Mouse (Mus musculus) Muller cell, postnatal 12 days (primary cell): ENCODE measurements around the gene Lyg1.
"Not testable (repeated sequence)": the region's sequence is repeated elsewhere in the genome, so short reads cannot be mapped to it uniquely, and the experiment has no call there.

Source experiments
- DNase-seq: peaks from one replicate; pipeline ENCODE4 v3.0.0-alpha.2; 2015; ENCODE audit errors: inconsistent ontology term

Gene Lyg1

DNA sequence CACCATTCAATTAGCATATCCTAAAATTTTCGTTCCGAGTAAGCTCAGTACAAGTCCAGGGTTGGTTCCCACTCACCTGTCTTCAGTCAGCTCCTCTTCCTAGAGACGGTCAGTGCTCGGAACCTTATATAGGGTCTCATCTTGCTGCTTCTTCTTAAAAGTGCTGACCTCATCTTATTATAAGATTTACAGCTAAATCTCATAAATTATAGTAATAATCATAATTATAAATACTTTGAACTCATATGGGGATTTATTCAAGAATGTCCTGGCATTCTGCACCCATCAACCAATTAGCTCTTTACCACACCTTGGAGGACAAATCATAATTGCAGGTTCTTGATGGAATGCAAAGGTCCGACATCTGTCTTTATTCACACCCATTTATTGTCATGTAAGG is at the start of gene Lyg1:
Gene Lyg1 (minus strand): TSS at position 101 of the 400 bp plus-strand sequence.
- no peak for DNase-seq

DNA sequence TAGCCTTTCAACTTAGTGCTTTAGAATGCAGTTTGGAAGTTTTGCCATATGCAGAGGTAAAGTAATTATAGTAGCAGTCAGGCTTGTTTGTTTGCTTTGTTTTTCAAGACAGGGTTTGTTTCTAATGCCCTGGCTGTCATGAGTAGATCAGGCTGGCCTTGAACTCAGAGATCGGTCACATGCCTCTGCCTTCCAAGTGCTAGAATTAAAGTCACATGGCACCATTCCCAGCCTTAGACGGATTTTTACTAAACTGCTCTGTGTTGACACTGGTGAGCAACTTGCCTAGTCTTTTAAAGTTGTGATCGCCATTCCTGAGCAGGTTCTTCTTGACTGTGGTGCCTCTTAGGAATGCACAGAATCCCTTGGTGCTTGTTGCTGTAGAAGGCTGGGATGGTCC is 49.2 kb upstream of the Lyg1 start:
- DNase-seq, result no peak

DNA sequence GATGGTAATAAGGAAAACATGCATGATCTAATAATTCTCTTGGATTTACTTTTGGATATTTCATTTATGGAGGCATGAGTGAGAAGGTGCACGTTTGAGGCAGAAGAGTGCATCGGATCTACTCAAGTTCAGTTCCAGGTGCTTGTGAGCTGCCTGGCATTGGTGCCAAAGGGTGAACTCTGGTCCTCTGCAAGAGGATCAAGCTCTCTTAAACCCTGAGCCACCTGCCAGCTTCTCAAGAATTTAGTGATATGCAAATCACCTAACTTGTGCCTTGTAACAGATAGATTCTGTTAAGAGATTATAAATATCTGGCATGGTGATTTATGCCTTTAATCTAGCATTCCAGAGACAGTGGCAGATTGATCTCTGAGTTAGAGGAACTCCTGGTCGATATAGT is 45.5 kb upstream of the Lyg1 start:
- DNase-seq, result no peak

DNA sequence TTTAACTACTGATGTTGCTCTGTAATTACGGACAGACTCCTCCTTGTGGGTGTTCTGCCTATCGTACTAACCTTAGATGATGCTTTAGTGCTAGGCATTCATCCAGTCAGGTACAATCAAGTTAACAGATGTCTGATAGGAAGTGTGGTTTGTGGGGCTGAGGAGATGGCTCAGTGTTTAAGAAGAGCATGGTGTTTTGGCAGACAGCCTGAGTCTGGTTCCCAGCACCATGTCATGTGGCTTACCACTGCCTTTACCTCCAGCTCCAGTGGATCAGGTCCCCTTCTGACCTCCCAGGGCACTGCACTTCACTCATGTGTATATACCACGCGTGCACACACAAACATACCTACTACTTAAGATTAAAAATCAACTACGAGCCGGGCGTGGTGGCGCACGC is 44.4 kb upstream of the Lyg1 start:
- no peak for DNase-seq

DNA sequence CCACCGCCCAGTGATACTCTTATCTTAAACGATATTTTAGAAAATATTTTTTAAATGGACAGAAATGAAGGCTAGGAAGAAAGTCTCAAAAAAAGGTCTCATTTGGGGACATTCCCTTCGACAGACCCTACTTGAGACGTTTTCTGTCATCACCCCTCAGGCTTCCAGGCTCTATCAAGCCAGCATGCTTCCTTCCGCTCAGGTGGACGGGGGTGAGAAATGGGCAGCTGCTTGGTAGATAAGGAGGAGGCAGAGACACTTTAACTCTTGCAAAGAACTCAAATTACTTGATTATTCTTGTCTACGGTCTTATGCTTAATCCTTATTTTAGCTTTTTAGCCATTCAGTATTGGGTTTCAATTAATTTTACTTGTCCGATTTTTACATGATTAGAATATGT is 43.3 kb upstream of the Lyg1 start:
- DNase-seq, result no peak

DNA sequence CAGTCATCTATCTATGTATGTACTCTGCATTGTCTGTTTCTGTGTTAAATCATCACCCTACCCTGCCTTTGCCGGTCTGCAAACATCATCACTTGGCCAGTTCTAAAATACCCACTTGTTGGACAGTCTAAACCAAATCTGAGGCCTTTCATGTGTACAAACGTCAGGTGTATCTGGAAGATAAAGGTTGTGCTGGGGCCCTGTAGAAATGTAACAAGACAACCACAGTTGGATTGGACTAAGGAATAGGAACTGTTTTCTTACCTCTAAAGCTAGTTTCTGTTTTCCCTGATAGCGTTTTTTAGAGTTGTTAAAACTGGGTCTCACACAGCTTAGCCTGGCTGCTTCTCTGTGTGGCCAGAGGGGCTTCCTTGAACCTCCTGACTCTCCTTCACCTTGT is 42.0 kb upstream of the Lyg1 start:
- DNase-seq, result no peak

DNA sequence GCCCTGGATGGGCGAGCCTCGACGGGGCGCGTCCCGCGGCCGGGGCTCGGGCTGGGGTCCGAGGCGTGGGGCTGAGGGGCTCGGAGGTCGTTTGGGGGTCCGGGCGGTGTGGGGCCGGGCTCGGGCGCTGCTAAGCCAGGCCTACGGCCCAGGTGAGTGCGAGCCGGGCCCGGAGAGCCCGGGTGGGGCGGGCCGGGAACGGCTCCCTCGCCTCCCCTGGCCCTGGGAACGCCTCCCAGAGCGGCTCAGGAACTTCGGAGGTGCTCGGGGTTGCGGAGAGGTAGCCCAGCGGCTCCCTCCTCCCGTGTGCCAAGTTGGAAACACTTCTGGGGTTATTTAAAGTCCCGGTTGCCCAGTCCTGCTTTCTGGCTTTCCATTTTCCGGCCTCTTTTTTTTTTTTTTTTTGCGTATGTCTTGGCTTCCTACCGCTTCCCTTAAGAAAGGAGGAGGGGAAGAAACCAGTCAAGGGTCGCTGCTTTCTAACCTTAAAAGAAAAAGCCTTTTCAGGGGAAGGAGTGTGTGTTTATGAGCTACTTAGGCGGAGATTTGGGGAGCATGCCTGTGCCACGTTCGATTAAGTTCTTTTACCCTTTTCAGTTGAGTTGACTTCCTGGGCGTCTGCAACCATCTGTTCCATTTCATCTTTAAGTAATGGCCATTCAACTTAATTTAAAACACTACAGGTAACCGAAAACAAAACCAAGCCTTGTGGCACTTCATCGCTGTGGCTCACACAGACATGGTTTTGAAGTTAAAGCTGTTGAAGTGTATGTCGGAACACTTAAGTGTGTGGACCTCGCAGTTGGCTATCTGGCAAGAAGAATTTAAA is 41.0 kb upstream of the Lyg1 start:
- peak; percentile 20 for DNase-seq

DNA sequence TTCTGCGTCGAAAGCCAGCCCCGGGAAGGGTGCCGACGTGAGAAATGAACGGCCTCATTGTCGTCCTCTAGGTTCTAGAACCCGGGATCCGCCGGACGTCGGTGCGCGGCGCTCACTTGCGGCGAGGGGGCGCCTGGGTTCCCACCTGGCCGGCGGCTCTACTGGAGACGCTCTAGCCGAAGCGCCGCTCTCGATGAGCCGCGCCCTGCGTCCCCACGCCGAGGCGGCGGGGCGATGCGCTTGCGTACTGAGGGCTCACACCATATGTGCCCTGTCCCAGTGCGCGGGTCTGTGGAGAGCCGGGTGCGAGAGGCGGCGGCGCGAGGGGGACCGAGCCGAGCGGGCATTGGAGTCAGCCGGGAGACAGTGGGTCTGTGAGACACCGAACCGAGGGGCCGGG is 40.3 kb upstream of the Lyg1 start, which contains the start of the genes Txndc9 and Eif5b:
Gene Txndc9 (minus strand): TSS at position 27 of the 400 bp plus-strand sequence.
Gene Eif5b (plus strand): TSS at position 144 of the 400 bp plus-strand sequence.
- DNase-seq, result peak; percentile 96

DNA sequence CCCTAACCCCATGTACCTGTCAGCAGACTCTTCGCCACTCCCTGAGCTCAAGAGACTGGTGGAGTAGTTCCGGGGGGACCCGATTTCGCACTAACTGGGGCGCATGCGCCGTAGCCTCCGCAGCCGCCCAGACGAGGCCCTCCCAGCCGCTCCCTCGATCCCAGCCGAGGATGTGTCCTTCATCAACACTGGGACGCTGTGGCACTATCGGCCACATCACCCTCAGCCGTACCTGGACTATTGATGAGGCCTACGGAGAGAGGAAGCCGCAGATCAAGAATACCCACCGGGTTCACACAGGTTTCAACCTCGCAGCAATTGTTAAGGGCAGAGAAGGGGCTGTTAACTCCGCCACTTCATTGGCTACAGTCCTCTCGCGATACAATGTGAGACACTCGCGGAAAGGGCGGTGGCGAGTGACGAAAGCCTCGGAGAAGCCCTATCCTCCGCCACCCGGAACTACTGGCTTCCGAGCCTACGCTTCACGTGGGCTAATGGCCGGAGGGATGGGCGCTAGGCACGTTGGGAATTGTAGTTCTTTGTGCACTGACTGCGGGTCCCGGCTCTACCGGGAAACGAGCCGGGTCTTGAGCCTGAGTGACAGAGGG is 39.4 kb upstream of the Lyg1 start:
- peak; percentile 97 for DNase-seq

DNA sequence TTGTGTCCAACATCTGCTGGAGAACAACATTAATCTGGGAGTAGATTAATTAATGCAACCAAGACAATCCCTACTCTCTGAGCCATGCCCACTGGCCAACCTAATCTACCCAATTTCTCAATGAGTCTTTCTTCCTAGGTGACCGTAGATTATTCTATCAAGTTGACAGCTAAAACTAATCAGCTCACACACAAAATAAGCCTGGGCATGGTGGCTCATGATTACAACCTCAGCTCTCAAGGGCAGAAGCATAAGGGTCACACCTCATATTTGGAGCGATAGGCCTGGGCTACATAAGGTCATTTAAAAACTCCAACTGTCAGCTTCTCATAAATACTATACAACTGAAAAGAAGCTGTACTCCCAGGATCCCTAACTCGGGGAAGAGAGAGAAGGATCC is 38.7 kb upstream of the Lyg1 start:
- DNase-seq, result no peak

DNA sequence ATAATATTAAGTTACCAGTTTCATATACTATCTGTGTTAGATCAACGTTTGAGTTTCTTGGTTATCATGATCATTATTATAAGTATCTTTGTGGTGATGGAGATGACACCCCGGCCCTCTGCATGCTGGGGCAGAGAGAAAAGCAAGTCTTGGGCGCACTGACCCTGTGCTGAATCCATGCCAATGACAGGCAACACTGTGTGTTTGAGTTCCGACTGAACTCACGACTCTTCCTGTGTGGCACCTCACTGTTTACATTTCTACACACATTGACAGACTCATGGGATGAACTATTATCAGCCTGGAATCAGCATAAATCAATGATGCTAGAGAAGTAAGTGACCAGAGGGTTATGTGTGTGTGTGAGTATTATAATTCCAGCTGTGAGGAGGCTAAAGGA is 30.3 kb upstream of the Lyg1 start:
- no peak for DNase-seq

DNA sequence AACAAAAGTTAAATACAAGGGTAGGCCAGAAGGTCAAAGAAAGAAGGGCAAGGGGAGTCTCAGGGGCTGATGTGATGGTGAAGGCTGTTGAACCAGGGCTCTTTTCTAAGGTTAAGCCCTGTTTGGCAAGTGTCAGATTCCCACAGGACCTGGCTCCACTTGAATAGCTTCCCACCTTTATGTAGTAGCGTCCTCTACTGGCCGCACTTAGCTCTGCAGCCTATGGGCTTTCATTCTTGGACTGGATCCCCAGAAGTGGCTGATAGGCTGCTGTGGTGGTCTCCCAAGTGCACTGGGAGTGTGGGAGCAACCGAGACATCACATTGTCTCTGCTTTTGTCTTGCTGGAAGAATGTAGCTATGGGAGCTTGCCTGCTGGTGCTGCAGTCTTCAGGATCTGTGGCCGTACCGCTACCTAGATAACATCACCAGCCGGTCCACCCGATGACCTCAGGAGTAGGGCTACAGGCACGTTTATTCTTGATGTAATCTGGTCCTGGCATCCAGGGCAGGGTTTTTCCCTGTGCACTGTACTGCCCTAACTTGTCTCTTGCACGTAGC is 28.3 kb upstream of the Lyg1 start:
- DNase-seq, result peak; percentile 11

DNA sequence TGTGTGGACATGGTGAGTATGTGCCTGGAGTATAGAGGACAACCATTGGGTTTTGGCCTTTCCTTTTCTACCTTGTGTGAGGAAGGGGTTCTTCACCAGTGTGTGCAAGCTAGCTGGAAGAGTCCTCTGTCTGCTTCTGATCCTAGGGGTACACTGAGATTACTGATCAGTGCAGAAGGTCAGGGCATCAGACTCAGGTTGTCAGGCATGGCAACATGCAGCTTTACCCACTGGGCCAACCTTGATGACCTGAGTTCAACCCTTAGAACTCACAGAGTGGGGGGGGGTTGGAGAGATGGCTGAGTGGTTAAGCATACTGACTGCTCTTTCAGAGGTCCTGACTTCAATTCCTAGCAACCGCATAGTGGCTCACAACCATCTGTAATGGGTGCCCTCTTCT is 26.8 kb upstream of the Lyg1 start:
- no peak for DNase-seq

DNA sequence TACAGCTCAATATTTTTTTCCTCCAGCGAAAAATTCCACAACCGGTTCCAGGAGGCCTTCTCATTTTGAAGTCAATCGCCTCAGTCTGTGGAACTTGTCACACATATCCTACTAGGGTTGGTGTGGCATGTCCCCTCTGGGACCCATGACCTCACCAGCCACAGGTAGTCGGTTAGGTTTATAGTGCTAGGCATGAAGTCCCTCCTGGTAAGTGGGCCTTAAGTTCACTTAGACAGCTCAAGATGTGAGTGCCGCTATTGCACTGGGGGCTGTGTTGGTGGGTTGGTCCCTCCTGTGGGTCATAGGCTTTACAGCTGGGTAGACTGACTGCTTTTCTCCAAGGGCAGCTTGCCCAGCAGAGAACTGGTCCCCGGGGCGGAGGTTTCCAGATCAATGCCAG is 19.7 kb upstream of the Lyg1 start:
- DNase-seq, result no peak

DNA sequence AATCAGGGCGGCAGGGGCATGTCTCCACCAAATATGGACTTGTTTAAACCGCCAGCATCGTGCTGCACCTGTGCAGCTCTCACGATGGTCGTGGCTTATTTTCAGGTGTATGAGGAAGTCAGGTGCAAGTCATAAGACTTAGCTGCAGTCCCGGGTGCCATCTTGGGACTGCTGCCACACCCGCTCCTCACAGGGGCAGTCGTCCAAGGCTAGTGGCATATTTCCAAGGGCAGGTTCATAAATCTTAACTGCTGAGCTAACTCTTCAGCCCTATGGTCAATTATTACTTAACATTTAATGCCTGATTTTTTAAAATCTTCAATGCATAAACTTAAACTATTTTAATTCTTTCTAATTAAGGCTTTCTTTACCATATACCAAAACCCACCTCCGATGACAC is 19.1 kb upstream of the Lyg1 start:
- not testable (repeated sequence) for DNase-seq

DNA sequence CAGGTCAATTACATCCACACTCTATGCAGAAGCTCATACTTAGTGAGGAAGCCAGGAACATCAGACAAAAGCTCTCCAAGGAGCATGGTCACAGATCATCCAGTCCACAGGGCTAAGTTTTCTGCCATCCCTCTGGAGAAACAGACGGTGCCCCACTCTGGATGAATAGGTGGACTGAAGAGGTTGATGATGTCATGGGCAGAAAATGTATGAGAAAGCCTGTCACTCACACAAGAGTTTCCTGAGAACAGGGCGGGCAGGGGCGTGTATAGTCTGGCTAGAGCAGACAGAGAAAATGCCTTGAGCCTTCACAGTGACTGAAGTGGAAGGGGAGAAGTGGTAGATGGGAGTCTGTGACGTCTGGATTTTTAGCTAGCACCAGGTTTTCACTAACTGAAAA is 14.0 kb upstream of the Lyg1 start:
- peak; percentile 68 for DNase-seq

DNA sequence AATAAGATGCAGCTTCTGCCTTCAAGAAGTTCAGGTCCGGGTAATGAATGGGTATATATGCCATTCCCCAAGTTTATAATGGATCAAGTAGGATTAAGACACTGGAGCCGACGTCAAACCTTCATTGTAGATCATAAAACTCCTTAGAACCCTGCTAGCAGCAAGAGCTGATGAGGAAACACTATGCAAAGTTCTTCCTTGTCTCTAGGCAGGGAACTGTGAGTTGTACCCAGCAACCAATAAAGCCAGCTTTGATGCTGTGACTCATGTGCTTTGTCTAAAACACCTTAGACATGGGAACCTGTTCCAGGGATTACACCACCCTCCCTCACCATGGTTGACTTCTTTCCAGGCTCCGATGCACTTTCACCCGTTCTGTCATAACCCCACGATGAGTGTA is 11.2 kb upstream of the Lyg1 start:
- no peak for DNase-seq

DNA sequence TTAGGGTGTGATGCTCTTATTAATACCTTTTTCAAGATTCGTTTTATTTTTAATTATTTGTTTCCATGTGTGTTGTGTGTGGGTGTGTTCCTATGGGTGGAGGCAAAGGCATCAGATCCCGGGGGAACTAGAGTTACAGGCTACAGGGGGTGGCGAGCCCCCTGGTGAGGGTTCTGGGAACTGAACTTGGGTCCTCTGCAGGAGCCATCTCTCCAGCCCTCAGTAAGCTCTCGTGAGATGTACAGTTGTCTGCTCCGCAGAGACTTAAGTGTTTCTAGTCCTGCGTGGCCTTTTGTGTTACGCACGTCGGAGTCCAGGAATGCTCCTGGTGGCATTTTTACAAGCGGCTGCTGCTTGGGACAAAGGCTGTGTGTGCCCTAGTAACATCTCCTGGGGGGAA is 8.0 kb upstream of the Lyg1 start:
- DNase-seq, result no peak

DNA sequence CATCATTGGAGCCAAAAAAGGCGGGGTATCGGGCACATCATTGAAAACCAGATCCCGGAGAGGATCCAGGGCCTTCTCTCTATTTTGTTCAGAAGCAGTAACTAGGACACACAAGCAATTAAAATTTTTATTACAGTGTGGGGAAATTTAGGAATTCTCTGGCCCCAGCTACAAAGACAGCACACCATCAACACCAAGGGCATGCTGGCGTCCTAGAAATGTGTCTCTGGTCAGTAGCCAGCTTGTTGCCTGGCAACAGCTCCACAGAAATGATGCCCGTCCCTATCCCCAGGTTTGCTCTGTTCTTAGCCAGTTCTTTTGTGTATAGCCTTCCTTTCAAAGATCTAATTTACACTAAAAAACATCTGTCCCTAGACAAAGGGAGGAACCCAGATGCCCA is 1.9 kb upstream of the Lyg1 start:
- DNase-seq, result peak; percentile 95

DNA sequence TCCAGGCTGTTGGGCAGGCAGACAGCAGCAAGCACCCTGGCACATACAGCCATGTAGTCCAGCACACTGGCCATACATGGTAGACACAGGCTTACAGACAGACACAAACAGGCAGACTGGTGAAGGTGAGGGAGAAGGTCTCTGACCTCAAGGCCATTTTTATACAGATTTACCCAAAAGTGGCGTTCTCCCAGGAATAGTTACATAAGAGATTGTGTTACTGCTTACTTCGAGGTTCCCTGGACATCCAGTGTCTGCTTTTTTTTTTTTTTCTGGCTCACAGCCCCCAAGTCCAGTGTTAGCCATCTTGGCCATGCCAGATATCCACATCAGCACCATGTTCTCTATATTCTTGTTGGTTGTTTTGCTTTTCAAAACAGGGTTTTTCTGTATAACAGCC is 957 bp upstream of the Lyg1 start:
- DNase-seq, result no peak

DNA sequence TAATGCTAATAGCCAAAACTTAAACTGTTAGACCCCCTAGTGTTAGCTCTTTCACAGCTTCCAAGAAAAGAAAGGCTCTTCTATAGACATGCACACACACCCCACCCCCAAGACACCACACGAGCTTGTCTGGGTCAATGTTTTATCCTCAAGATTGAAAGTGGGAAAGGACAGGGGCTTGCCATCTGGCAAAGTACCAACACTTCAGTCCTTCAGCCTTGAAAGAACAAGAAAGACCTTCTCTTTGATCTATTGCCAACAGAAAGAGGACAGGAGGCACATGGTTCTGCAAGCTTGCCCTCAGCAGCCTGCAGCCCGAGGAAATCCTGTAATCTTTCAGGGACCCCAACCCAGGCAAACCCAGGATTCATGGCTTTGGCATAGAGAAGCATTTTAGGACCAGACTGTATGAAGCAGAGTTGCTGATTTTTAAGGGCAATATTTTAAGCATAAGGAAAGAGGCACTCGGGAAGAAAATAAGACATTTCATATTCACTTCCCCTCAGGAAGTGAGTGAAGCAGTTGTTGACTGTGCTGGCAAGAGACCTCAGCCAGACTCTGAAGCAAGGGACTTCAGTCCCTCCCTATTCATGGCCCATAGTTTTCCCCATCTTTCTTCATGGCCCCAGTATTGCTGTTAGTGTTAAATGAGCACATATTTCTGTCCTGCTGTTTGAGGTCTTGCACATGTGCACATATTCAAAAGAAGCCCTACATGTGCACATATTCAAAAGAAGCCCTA is 698 bp downstream of the Lyg1 start:
- peak; percentile 37 for DNase-seq

DNA sequence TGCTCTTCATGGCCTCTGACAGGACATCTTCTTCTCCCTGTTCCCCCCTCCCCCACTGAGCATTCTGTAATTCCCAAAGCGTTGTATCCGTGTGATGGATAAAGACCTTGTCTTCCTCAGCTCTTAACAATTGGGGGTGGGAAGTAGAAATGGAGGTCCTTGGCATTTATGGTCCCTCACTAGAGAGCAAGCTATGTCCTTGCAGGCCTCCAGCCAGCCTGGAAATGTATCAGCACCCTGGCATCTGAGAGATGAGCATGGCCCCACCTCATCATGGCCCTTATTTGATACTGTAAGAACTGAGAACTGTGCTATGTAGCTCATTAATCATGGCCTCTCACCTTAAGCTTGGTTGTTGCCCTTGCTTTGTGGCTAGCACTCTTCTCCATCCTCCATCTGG is 2.3 kb downstream of the Lyg1 start:
- DNase-seq, result no peak
